Mouse (Mus musculus) intestine, postnatal 0 days (tissue): ENCODE measurements around the gene Suco. TPM values are rescaled to one million over a fixed set of nuclear protein-coding genes. Genes with fewer than 3 reads are reported as not detected.

ENCODE experiments used
- ATAC-seq: fragments of 200-750 bp; cut with Nextera tagmentation; 2 replicates; pipeline ENCODE4 v1.8.0; 2017; ENCODE audit warnings: mild to moderate bottlenecking, moderate TSS enrichment, moderate library complexity
- H3K27ac ChIP-seq: fragments of 300-500 bp; sonication (generic); 2 replicates; pipeline ENCODE4 v1.5.1; 2014; ENCODE audit warnings: mild to moderate bottlenecking, low read depth, low read length, moderate library complexity
- H3K27me3 ChIP-seq: fragments of 300-500 bp; sonication (generic); replicated peaks from 2 replicates; pipeline ENCODE4 v1.6.1; 2014; ENCODE audit warnings: low read length, mixed read lengths; ENCODE audit not compliant: control insufficient read depth, insufficient read depth
- H3K36me3 ChIP-seq: fragments of 300-500 bp; sonication (generic); 2 replicates; pipeline ENCODE4 v1.6.1; 2014; ENCODE audit warnings: mild to moderate bottlenecking, moderate library complexity; ENCODE audit not compliant: control insufficient read depth, insufficient read depth
- H3K4me1 ChIP-seq: fragments of 300-500 bp; sonication (generic); replicated peaks from 2 replicates; pipeline ENCODE4 v1.6.1; 2014; ENCODE audit warnings: antibody characterized with exemption, low read length, mixed read lengths; ENCODE audit not compliant: control insufficient read depth, insufficient read depth
- H3K4me2 ChIP-seq: fragments of 300-500 bp; sonication (generic); replicated peaks from 2 replicates; pipeline ENCODE4 v1.6.1; 2014; ENCODE audit warnings: low read depth, mild to moderate bottlenecking, moderate library complexity
- H3K4me3 ChIP-seq: fragments of 300-500 bp; sonication (generic); 2 replicates; pipeline ENCODE4 v1.5.1; 2014; ENCODE audit warnings: low read depth, low read length
- H3K9ac ChIP-seq: fragments of 300-500 bp; sonication (generic); 2 replicates; pipeline ENCODE4 v1.6.1; 2014; ENCODE audit warnings: mild to moderate bottlenecking, low read depth, low read length
- H3K9me3 ChIP-seq: fragments of 300-500 bp; sonication (generic); 2 replicates; pipeline ENCODE4 v1.6.1; 2016; ENCODE audit warnings: mixed run types; ENCODE audit not compliant: control insufficient read depth
- CTCF ChIP-seq: sonication (generic); IDR thresholded peaks from 2 replicates; pipeline ENCODE4 v1.5.1; 2016; ENCODE audit warnings: low read depth, mild to moderate bottlenecking, control low read depth, antibody characterized with exemption, moderate library complexity
- whole genome bisulfite sequencing: fragments of 180-500 bp; shearing (Covaris S2); extraction: QIAGEN DNeasy Blood & Tissue Kit; methylation state at CpG from one replicate; pipeline ENCODE4 v1.1.7; 2014; 5-methylcytosine and 5-hydroxymethylcytosine counted together
- polyA plus RNA-seq: library from polyadenylated mRNA; unstranded; fragments of >200 nt; fragmentation: Nextera tagmentation; extraction: Ambion mirVana; gene quantifications from 2 replicates; pipeline ENCODE4 v1.2.1, GENCODE M21; 2015

The Suco gene
- polyA plus RNA-seq, 1 experiment from 2014 or later = 43.1 TPM

GRCm38 (mm10) chr1:161877580-161878142, 1.2 kb upstream of the Suco start:
- no peaks in the 10 kb centered on the region for H3K27me3 ChIP-seq
- H3K4me2 ChIP-seq = peak overlapping the region; percentile 61
- 0 out of 2 replicates have a peak, but pooled peaks cover 3% of the 10 kb centered on the region for H3K4me1 ChIP-seq
- no peak for TF ChIP-seq CTCF
- no peak overlapping the region for H3K9ac ChIP-seq
- 26% methylated on average over 5 of the region's 5 CpGs for WGBS
- no peaks in the 10 kb centered on the region for H3K36me3 ChIP-seq
- H3K9me3 ChIP-seq = no peaks in the 10 kb centered on the region
- peak overlapping the region; percentile 94 for H3K4me3 ChIP-seq
- no peak overlapping the region for H3K27ac ChIP-seq
- ATAC-seq = no peak

- peak; percentile 35; the same call in 1 of the 2 replicates for ATAC-seq
- no peaks in the 10 kb centered on the region for H3K36me3 ChIP-seq
- no peaks in the 10 kb centered on the region for H3K9me3 ChIP-seq
- H3K4me1 ChIP-seq = 0 out of 2 replicates have a peak, but pooled peaks cover 3% of the 10 kb centered on the region
- H3K27me3 ChIP-seq = no peaks in the 10 kb centered on the region
- H3K9ac ChIP-seq = peak overlapping the region; percentile 84
- under 1% methylated on average over 34 of the region's 34 CpGs for WGBS
- H3K27ac ChIP-seq = peak overlapping the region; percentile 97
- peak overlapping the region; percentile 94 for H3K4me3 ChIP-seq
- peak overlapping the region; percentile 78 for H3K4me2 ChIP-seq
- TF ChIP-seq CTCF = peak; percentile 59
These were observed 553 bp downstream of the Suco start for GRCm38 (mm10) chr1:161875706-161876552.

- WGBS = 71% methylated on average over 1 of the region's 1 CpGs
- TF ChIP-seq CTCF = no peak
- no peaks in the 10 kb centered on the region for H3K4me1 ChIP-seq
- no peak overlapping the region for H3K27ac ChIP-seq
- H3K27me3 ChIP-seq = no peaks in the 10 kb centered on the region
- no peaks in the 10 kb centered on the region for H3K36me3 ChIP-seq
- ATAC-seq = no peak
- no peak overlapping the region for H3K9ac ChIP-seq
- H3K4me3 ChIP-seq = no peak overlapping the region
- no peak overlapping the region for H3K4me2 ChIP-seq
- no peaks in the 10 kb centered on the region for H3K9me3 ChIP-seq
These were observed 7.1 kb downstream of the Suco start for GRCm38 (mm10) chr1:161869422-161869821.

- Histone ChIP-seq H3K27me3 (no peaks in the 10 kb centered on the region), H3K27ac (no peak overlapping the region), H3K4me1 (no peaks in the 10 kb centered on the region), H3K9me3 (no peaks in the 10 kb centered on the region), H3K9ac (no peak overlapping the region), H3K4me3 (no peak overlapping the region), H3K36me3 (no peaks in the 10 kb centered on the region), H3K4me2 (no peak overlapping the region)
- no peak for ATAC-seq
- no peak for TF ChIP-seq CTCF
These were observed 8.1 kb downstream of the Suco start for GRCm38 (mm10) chr1:161868413-161868812.

- no peak overlapping the region for H3K9ac ChIP-seq
- no peaks in the 10 kb centered on the region for H3K27me3 ChIP-seq
- H3K4me3 ChIP-seq = no peak overlapping the region
- H3K4me1 ChIP-seq = no peaks in the 10 kb centered on the region
- H3K9me3 ChIP-seq = no peaks in the 10 kb centered on the region
- no peaks in the 10 kb centered on the region for H3K36me3 ChIP-seq
- no peak for TF ChIP-seq CTCF
- no peak overlapping the region for H3K4me2 ChIP-seq
- ATAC-seq = no peak
- WGBS = 35% methylated on average over 2 of the region's 2 CpGs
- no peak overlapping the region for H3K27ac ChIP-seq
These were observed 12.7 kb downstream of the Suco start for GRCm38 (mm10) chr1:161863742-161864141.

GRCm38 (mm10) chr1:161859248-161859647, 17.2 kb downstream of the Suco start:
- no peak for TF ChIP-seq CTCF
- WGBS = 93% methylated on average over 2 of the region's 2 CpGs

More at GRCm38 (mm10) chr1:161859248-161859647, 17.2 kb downstream of the Suco start:
- Histone ChIP-seq H3K4me3 (no peak overlapping the region), H3K27ac (no peak overlapping the region), H3K9me3 (no peaks in the 10 kb centered on the region), H3K27me3 (no peaks in the 10 kb centered on the region), H3K36me3 (peaks cover 11% of the 10 kb centered on the region), H3K4me1 (no peaks in the 10 kb centered on the region), H3K9ac (no peak overlapping the region), H3K4me2 (no peak overlapping the region)
- no peak for ATAC-seq
